Mouse (Mus musculus) thymus, postnatal 4 days (tissue): Measurements from ENCODE around the gene Notch4.
A peak's percentile ranks its signal among the peaks of the same experiment; 100 is the strongest.

Experiments used
- DNase-seq: peaks from one replicate; pipeline ENCODE4 v3.0.0; 2021

Notch4 gene

GRCm38 (mm10) chr17:34627943-34628643, 64.0 kb downstream of the Notch4 start, which contains the start of gene Ppt2:
Ppt2 (minus strand) TSS chr17:34628510.
- peak; percentile 78 for DNase-seq

GRCm38 (mm10) chr17:34628644-34628967, 64.5 kb downstream of the Notch4 start:
- peak; percentile 50 for DNase-seq

- DNase-seq: peak; percentile 72
Measured at GRCm38 (mm10) chr17:34629221-34629751, 65.2 kb downstream of the Notch4 start, which contains the start of gene Prrt1. Prrt1 (plus strand) TSS chr17:34629533.

GRCm38 (mm10) chr17:34629796-34630603, 65.9 kb downstream of the Notch4 start:
- DNase-seq: peak; percentile 80

GRCm38 (mm10) chr17:34630761-34631301, 66.8 kb downstream of the Notch4 start:
- DNase-seq: peak; percentile 82

- DNase-seq: peak; percentile 55
Measured at GRCm38 (mm10) chr17:34631647-34632046, 67.6 kb downstream of the Notch4 start.

- peak; percentile 93 for DNase-seq
Measured at GRCm38 (mm10) chr17:34632261-34632691, 68.2 kb downstream of the Notch4 start.

- no peak for DNase-seq
Measured at GRCm38 (mm10) chr17:34635671-34636070, 71.6 kb downstream of the Notch4 start.

- no peak for DNase-seq
Measured at GRCm38 (mm10) chr17:34637459-34637858, 73.4 kb downstream of the Notch4 start.
